In the genomic region with DNA sequence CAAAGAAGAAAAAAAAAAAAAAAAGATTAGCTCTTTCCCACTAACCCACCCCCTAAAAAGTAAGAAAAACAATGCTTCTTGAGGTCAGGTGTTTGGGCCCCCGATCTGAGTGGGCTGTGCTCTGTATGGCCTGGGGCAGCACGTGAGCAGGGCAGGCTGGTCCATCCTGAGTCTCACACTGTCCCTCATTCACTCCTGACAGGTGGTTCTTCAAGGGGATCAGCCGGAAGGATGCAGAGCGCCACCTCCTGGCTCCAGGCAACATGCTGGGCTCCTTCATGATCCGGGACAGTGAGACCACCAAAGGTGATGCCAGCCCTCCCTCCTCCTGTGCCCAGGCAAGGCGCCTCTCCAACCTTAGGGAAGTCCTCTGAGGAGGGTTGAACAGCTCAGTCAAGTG, we compare ENCODE assay signal across 10 mouse cellular contexts. TPM values are rescaled to one million over a fixed set of nuclear protein-coding genes. Genes with fewer than 3 reads are reported as not detected.
DNase-seq lines count a peak whose midpoint lies in the region; ATAC-seq and TF ChIP-seq lines count a peak whose summit lies in the region.
"Had no signal": no experiment of that assay in that cellular context is flagged by ENCODE, and none has a peak within 500 bp of the region (broad histone marks: within the 10 kb centered on the region; RNA-seq: fewer than 3 reads in every experiment).

No protein-coding gene starts in this region.

- no peaks in the 10 kb centered on the region for H3K4me1 ChIP-seq in hindbrain, embryonic 11.5 days (replicated peaks; ENCODE audit: control insufficient read depth, insufficient read depth, low read length)
- no peaks in the 10 kb centered on the region for H3K4me1 ChIP-seq in hindbrain, embryonic 16.5 days (ENCODE audit: control insufficient read depth, insufficient read depth, low read depth, low read length)
- peaks cover 1% of the 10 kb centered on the region for H3K4me1 ChIP-seq in thymus, adult 2 months (replicated peaks; ENCODE audit: control insufficient read depth, insufficient read depth, low read length)
- H3K4me1 ChIP-seq: neural tube, embryonic 13.5 days had no signal

- no peaks in the 10 kb centered on the region for H3K9me3 ChIP-seq in hindbrain, embryonic 11.5 days (ENCODE audit: control insufficient read depth, low read length)
- H3K9me3 ChIP-seq in hindbrain, embryonic 16.5 days (ENCODE audit: control insufficient read depth, low read length): no peaks in the 10 kb centered on the region
- H3K9me3 ChIP-seq: neural tube, embryonic 13.5 days had no signal

- no peak overlapping the region for H3K4me3 ChIP-seq in hindbrain, embryonic 11.5 days (ENCODE audit: low read depth, low read length)
- H3K4me3 ChIP-seq in hindbrain, embryonic 16.5 days (ENCODE audit: low read length): no peak overlapping the region
- no peak overlapping the region for H3K4me3 ChIP-seq in thymus, adult 2 months (ENCODE audit: control insufficient read depth, insufficient read depth, low read length)
- H3K4me3 ChIP-seq: neural tube, embryonic 13.5 days had no signal

- H3K9ac ChIP-seq in hindbrain, embryonic 11.5 days (ENCODE audit: low read depth, low read length): no peak overlapping the region
- no peak overlapping the region for H3K9ac ChIP-seq in hindbrain, embryonic 16.5 days (ENCODE audit: low read depth, low read length)
- H3K9ac ChIP-seq: neural tube, embryonic 13.5 days had no signal

- H3K27me3 ChIP-seq in hindbrain, embryonic 11.5 days (ENCODE audit: control insufficient read depth, insufficient read depth, low read length): no peaks in the 10 kb centered on the region
- H3K27me3 ChIP-seq in hindbrain, embryonic 16.5 days (replicated peaks; ENCODE audit: control insufficient read depth, insufficient read depth, low read length): no peaks in the 10 kb centered on the region
- no peaks in the 10 kb centered on the region for H3K27me3 ChIP-seq in thymus, adult 2 months (ENCODE audit: control insufficient read depth, insufficient read depth, low read length)

- TF ChIP-seq POLR2A in thymus, adult 2 months (IDR thresholded peaks at IDR 0.05; ENCODE audit: control insufficient read depth, extremely low read depth, insufficient read depth, low read length, poor library complexity): no peak

- WGBS in hindbrain, embryonic 11.5 days: 11% methylated on average over 6 of the region's 6 CpGs
- WGBS in hindbrain, embryonic 16.5 days: 12% methylated on average over 6 of the region's 6 CpGs
- WGBS in thymus, adult 2 months: 48% methylated on average over 6 of the region's 6 CpGs

- H3K27ac ChIP-seq in hindbrain, embryonic 11.5 days (ENCODE audit: low read depth, low read length): no peak overlapping the region
- H3K27ac ChIP-seq in hindbrain, embryonic 16.5 days (ENCODE audit: low read depth, low read length): no peak overlapping the region
- H3K27ac ChIP-seq in thymus, adult 2 months (ENCODE audit: control insufficient read depth, insufficient read depth, low read length): no peak overlapping the region
- H3K27ac ChIP-seq: neural tube, embryonic 13.5 days had no signal

- no peak for ATAC-seq in hindbrain, embryonic 11.5 days (ENCODE audit: low FRiP score)
- ATAC-seq in hindbrain, embryonic 16.5 days: no peak

- peak; percentile 41; the same call in 1 of the 2 replicates for TF ChIP-seq CTCF in thymus, adult 2 months (IDR thresholded peaks at IDR 0.05; ENCODE audit: borderline replicate concordance, control insufficient read depth, extremely low read depth, insufficient read depth, low read length, poor library complexity)

- intact Hi-C loops in gastrocnemius, postnatal 36 days (cut with DNase I): no loop called here

- DNase-seq in hindbrain, embryonic 11.5 days (ENCODE audit: low spot score): peak; percentile 25
- DNase-seq in thymus, adult 2 months: peak; percentile 37
- no peak for DNase-seq in thymus, postnatal 0 days (ENCODE audit: low spot score)
- peak; percentile 29 to 40 for DNase-seq in kidney, postnatal 25 days
- DNase-seq in thymus, postnatal 4 days: peak; percentile 72
- no peak for DNase-seq in gastrocnemius, postnatal 36 days
- no peak for DNase-seq in urinary bladder, postnatal 25 days (ENCODE audit: low spot score)
- DNase-seq: gastrocnemius, postnatal 25 days had no signal

- H3K4me2 ChIP-seq in hindbrain, embryonic 11.5 days (replicated peaks; ENCODE audit: low read depth, low read length): no peak overlapping the region
- H3K4me2 ChIP-seq in hindbrain, embryonic 16.5 days (ENCODE audit: low read length): no peak overlapping the region
- H3K4me2 ChIP-seq: neural tube, embryonic 13.5 days had no signal

- no peaks in the 10 kb centered on the region for H3K36me3 ChIP-seq in hindbrain, embryonic 11.5 days (ENCODE audit: control insufficient read depth, insufficient read depth, low read length)
- no peaks in the 10 kb centered on the region for H3K36me3 ChIP-seq in hindbrain, embryonic 16.5 days (ENCODE audit: control insufficient read depth, insufficient read depth, low read length)
- no peaks in the 10 kb centered on the region for H3K36me3 ChIP-seq in thymus, adult 2 months (ENCODE audit: control insufficient read depth, insufficient read depth, low read length)
- H3K36me3 ChIP-seq: neural tube, embryonic 13.5 days had no signal

RNA-seq across cellular contexts. Expression of a gene that starts 22.8 kb away (rescaled TPM):
- 2.0 and 2.4 TPM in 2 replicates for polyA plus RNA-seq in hindbrain, embryonic 11.5 days (2014; fragmentation: Nextera tagmentation; extraction: Ambion mirVana)
- polyA plus RNA-seq in hindbrain, embryonic 16.5 days (2015; fragmentation: Nextera tagmentation; extraction: Ambion mirVana): 4.3 and 5.3 TPM in 2 replicates
- polyA plus RNA-seq in thymus, adult 2 months (2012; rRNA removed): 14.6 and 22.1 TPM in 2 replicates
- 5.8 and 7.3 TPM in 2 replicates for polyA plus RNA-seq in thymus, postnatal 0 days (2015; fragmentation: Nextera tagmentation; extraction: Ambion mirVana)
- total RNA-seq in gastrocnemius, postnatal 36 days (2021): under 1 TPM; 0.20 to 0.30 TPM

RNA-seq across cellular contexts. Expression of a gene that starts 30.1 kb away (rescaled TPM):
- 77.9 and 82.9 TPM in 2 replicates for polyA plus RNA-seq in hindbrain, embryonic 11.5 days (2014; fragmentation: Nextera tagmentation; extraction: Ambion mirVana)
- 79.8 and 86.7 TPM in 2 replicates for polyA plus RNA-seq in hindbrain, embryonic 16.5 days (2015; fragmentation: Nextera tagmentation; extraction: Ambion mirVana)
- 42.5 and 43.9 TPM in 2 replicates for polyA plus RNA-seq in thymus, adult 2 months (2012; rRNA removed)
- 32.4 and 34.9 TPM in 2 replicates for polyA plus RNA-seq in thymus, postnatal 0 days (2015; fragmentation: Nextera tagmentation; extraction: Ambion mirVana)
- total RNA-seq in gastrocnemius, postnatal 36 days (2021): 10 to 100 TPM; 27.3 to 31.1 TPM

Comparison
In these comparisons a context has a peak if more than half of its experiments do, and no peak if none do; other contexts are left out.
1. DNase-seq: peak in hindbrain, embryonic 11.5 days (single experiment), thymus, adult 2 months (single experiment), kidney, postnatal 25 days (2 of 2) and thymus, postnatal 4 days (single experiment); none in thymus, postnatal 0 days (single experiment), gastrocnemius, postnatal 36 days (0 of 2) and urinary bladder, postnatal 25 days (single experiment).